Mouse (Mus musculus) gastrocnemius, postnatal 36 days (tissue): Measurements from ENCODE around the gene Idh2. TPM values are rescaled to one million over a fixed set of nuclear protein-coding genes. Genes with fewer than 3 reads are reported as not detected.

Experiments
- DNase-seq, 2 experiments: peaks; one replicate each; pipeline ENCODE4 v3.0.0; 2022
- intact Hi-C: fragments of 180-260 bp; cut with DNase I; formaldehyde crosslinking; loops from one replicate; pipeline ENCODE4 v1.15.1; 2025
- total RNA-seq, 2 experiments: library from RNA; stranded (reverse); gene quantifications; 2 replicates each; pipeline ENCODE4 v1.2.3; 2021

Gene Idh2
- total RNA-seq, 2 experiments from 2014 or later = 186 to 375 TPM

GRCm38 (mm10) chr7:80130344-80131055 is 15.3 kb upstream of the Idh2 start:
- DNase-seq = no peak
- intact Hi-C loops = no loop called here

GRCm38 (mm10) chr7:80129278-80129677 is 14.1 kb upstream of the Idh2 start:
- DNase-seq = peak in 1 of 2 experiments; percentile 36
- intact Hi-C loops = no loop called here

GRCm38 (mm10) chr7:80123672-80124071 is 8.5 kb upstream of the Idh2 start:
- intact Hi-C loops = no loop called here
- no peak for DNase-seq

- intact Hi-C loops = no loop called here
- no peak for DNase-seq
Observed at GRCm38 (mm10) chr7:80123115-80123514, 7.9 kb upstream of the Idh2 start.

GRCm38 (mm10) chr7:80121083-80121482 is 5.9 kb upstream of the Idh2 start:
- intact Hi-C loops = no loop called here
- no peak for DNase-seq

- intact Hi-C loops = no loop called here
- no peak for DNase-seq
Observed at GRCm38 (mm10) chr7:80119198-80119597, 4.0 kb upstream of the Idh2 start.

GRCm38 (mm10) chr7:80116158-80116557 is 966 bp upstream of the Idh2 start:
- intact Hi-C loops = no loop called here
- DNase-seq = no peak

GRCm38 (mm10) chr7:80114451-80115223 is 555 bp downstream of the Idh2 start:
- intact Hi-C loops = no loop called here
- DNase-seq = peak in 1 of 2 experiments; percentile 47

GRCm38 (mm10) chr7:80113989-80114388 is 1.2 kb downstream of the Idh2 start:
- intact Hi-C loops = no loop called here

GRCm38 (mm10) chr7:80111066-80112045 is 3.8 kb downstream of the Idh2 start:
- DNase-seq = no peak
- intact Hi-C loops = no loop called here

More at GRCm38 (mm10) chr7:80113989-80114388, 1.2 kb downstream of the Idh2 start:
- DNase-seq = peak in 1 of 2 experiments; percentile 52

- intact Hi-C loops = no loop called here
Observed at GRCm38 (mm10) chr7:80106441-80106840, 8.8 kb downstream of the Idh2 start.

GRCm38 (mm10) chr7:80105637-80106390 is 9.4 kb downstream of the Idh2 start:
- DNase-seq = no peak
- intact Hi-C loops = no loop called here

More at GRCm38 (mm10) chr7:80106441-80106840, 8.8 kb downstream of the Idh2 start:
- DNase-seq = no peak

GRCm38 (mm10) chr7:80103335-80103734 is 11.9 kb downstream of the Idh2 start:
- intact Hi-C loops = no loop called here
- no peak for DNase-seq

- intact Hi-C loops = no loop called here
- no peak for DNase-seq
Observed at GRCm38 (mm10) chr7:80098389-80098976, 16.7 kb downstream of the Idh2 start.

GRCm38 (mm10) chr7:80095598-80096309 is 19.4 kb downstream of the Idh2 start:
- intact Hi-C loops = no loop called here
- DNase-seq = no peak

- DNase-seq = no peak
- intact Hi-C loops = no loop called here
Observed at GRCm38 (mm10) chr7:80094481-80094880, 20.7 kb downstream of the Idh2 start.

- intact Hi-C loops = no loop called here
- DNase-seq = no peak
Observed at GRCm38 (mm10) chr7:80092351-80093046, 22.7 kb downstream of the Idh2 start.

- intact Hi-C loops = no loop called here
- DNase-seq = no peak
Observed at GRCm38 (mm10) chr7:80091866-80092210, 23.4 kb downstream of the Idh2 start.
